Mouse (Mus musculus) cerebellum, adult 2 months (tissue): ENCODE results near the gene Trim71.

Source experiments
- CTCF ChIP-seq: fragments of 200-500 bp; IDR thresholded peaks from 2 replicates; pipeline ENCODE4 v1.5.1; 2011; ENCODE audit warnings: low read depth, mild to moderate bottlenecking, control low read depth, low read length, moderate library complexity, borderline replicate concordance; ENCODE audit not compliant: insufficient read depth
- POLR2A ChIP-seq: fragments of 200-500 bp; IDR thresholded peaks from 2 replicates; pipeline ENCODE4 v1.6.1; 2011; ENCODE audit warnings: low read length, control low read depth, borderline replicate concordance; ENCODE audit not compliant: insufficient read depth

DNA sequence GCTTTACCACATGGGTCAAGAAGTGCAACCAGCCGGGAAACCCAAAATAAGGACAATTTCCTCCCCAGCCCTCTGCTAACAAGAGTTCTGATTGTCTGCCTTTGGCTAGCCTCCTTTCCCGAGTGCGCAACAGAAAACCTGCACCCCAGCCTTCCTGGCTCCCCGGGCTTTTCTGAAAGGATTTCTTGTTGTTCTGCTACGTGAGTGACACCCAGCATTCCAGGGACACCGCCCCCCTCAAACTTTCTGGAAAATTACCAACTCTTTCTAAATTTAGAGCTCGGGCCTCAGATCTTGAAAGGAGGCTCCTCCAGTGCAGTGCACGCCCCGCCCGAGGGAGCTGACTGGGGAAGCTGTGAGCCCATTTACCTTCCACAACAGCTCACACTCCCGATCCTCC lies 48.8 kb downstream of the Trim71 start, which contains the start of gene C130032M10Rik:
- no peak for TF ChIP-seq CTCF
- TF ChIP-seq POLR2A, result no peak
